Mouse (Mus musculus): ENCODE data around the gene Insc.

Gene Insc

GRCm38 (mm10) chr7:114762660-114763059 lies 19.2 kb downstream of the Insc start:
- DNase-seq (ENCODE audit: low spot score in 2 of 2) = no peak

DNA sequence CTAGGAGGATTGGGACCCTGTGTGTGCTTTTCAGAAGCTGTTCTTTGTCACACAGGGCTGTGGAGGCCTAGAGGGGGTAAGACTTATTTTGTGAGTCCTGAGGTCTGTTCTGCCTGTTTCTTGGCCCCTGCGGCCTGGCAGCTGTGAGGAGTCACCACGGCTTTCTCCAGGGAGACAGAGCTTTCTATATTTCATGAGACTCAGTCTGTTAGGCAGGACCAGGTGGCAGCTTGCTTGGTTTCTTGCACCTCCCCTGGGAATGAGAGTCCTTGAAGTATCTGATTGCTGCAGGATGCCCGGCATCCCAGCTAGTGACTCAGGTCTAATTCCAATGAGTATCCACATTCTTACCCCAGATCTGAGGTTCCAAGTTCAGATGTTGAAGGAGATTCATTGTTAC lies 21.8 kb downstream of the Insc start:
- no peak for DNase-seq (ENCODE audit: low spot score in 2 of 2)

DNA sequence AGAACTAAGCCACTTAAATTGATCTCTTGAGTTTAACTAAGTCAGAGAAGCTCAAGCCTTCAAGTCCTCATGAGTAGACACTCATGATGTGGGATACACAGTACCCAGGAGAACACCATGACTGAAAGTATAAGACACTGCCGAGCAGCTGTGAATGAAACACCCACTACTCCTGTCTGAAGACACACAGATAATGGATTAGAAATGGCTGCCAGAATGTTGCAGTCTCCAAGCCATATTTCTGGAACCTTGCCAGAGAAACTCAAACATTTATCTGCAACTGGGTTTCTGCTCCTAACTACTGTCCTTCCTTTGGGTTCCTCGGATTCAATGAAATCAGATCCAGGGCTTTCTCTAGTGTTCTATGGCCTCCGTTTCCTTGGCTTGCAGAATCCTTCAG lies 23.0 kb downstream of the Insc start:
- no peak for DNase-seq (ENCODE audit: low spot score in 2 of 2)

- no peak for DNase-seq (ENCODE audit: low spot score in 2 of 2)
Observed at GRCm38 (mm10) chr7:114768516-114768915, 25.0 kb downstream of the Insc start.

DNA sequence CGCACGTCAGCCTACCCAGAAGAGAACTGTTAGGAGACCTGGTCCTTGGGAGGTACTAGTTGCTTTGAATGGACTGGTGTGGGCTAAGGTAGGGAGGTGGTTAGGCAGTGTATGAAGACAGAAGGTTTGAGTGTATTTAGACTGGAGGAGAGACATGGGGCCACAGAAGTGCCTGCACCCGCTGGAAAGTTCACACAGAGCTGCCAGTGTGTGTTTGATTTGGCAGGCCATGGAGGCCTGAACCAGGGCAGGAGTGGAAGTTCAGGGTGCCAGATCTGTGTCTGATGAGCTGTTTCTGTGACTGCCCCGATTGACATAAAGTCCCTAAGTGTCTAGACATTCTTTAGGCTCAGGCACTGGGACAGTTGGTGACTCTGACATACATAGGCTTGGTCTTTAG lies 25.5 kb downstream of the Insc start:
- no peak for DNase-seq (ENCODE audit: low spot score in 2 of 2)

- DNase-seq (ENCODE audit: low spot score in 2 of 2) = no peak
Observed at GRCm38 (mm10) chr7:114770586-114770985, 27.1 kb downstream of the Insc start.

DNA sequence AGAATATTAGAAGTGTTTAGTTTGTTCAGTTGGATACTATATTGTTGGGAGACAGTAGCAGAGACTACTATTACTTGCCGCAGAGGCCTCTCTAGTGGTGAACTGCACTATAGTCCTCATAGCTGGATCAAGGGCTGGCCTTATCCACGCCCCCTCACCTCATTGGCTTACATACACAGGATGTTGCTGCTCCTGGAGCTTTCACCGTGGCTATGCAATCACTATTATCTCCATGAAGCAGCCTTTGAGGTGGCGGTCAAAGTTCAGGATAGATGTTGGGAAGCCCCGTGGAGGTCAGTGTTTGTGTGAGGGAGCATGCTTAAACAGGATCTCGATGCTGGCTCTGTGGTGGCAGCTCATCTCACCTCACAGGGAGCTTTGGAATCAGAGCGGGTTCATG lies 28.3 kb downstream of the Insc start:
- DNase-seq (ENCODE audit: low spot score in 2 of 2) = no peak

DNA sequence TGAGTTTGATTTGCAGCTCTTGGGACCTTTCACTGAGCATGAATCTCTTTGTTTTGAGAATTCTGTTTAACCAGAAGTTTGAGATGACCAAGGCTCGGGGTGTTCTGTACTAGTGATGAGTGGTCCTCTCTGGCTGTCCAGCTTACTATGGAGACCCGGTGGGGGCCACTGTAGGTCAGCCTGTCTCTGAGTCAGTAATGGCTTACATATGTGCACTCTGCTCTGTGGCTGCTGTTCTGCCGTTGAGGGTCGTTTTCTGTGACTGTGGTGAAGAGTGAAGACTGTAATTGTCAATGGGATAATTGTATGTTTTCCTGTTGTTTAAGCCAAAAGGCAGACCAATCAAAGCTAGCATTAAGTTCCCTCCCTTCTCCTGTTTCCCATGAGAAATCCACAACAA lies 30.3 kb downstream of the Insc start:
- no peak for DNase-seq (ENCODE audit: low spot score in 2 of 2)

DNA sequence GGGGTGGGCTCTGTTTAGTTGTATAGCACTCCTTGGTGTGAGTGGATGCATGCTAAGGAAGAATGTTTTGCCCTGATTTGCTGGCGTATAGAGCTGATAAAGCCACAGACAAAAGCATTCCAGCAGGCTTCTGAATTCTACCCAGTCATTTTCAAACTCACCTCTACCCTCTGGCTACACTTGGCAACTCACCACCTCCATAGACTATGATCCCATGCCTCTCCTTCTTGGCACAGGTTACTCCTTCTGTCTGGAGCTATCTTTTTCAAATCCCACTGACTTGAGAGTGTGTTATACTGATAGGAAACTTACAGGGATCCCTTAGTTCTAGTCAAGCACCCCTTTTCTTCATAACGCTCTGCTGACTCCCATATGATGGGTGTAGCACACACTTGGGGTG lies 32.4 kb downstream of the Insc start:
- DNase-seq (ENCODE audit: low spot score in 2 of 2) = no peak

DNA sequence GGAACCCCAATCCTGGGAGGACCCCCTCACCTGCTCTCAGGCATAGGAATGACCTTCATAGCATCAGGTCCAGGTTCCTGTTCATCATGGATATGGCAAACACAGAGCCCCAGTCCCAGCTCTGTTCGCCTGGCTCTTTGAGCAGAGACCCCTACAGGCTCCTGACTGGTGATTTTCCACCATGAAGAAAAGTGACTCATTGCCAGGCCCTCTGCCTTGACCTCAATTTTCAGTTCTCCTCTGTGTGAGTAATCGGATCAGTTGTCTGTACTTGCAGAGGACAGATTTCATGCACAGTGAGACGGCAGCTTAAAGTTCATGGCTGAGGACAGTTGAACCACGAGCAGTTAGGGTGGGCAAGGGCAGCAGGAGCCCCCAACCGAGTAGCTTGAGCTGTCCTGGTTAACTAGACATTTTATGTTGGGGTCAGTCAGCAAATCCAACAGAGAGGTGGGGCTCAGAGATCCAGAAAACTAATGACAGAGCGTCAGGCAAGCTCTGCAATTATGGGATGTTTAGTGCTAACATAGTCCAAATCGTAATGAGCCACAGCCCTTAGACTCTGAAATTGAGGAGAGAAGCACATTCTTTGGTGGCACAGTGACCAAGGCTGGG lies 34.8 kb downstream of the Insc start:
- no peak for DNase-seq (ENCODE audit: low spot score in 2 of 2)

GRCm38 (mm10) chr7:114779056-114779660 lies 35.7 kb downstream of the Insc start:
- no peak for DNase-seq (ENCODE audit: low spot score in 2 of 2)

- DNase-seq (ENCODE audit: low spot score in 2 of 2) = no peak
Observed at GRCm38 (mm10) chr7:114783291-114783690, 39.8 kb downstream of the Insc start.

GRCm38 (mm10) chr7:114791087-114791486 lies 47.6 kb downstream of the Insc start:
- DNase-seq (ENCODE audit: low spot score in 2 of 2) = no peak

- no peak for DNase-seq (ENCODE audit: low spot score in 2 of 2)
Observed at GRCm38 (mm10) chr7:114792026-114792425, 48.5 kb downstream of the Insc start.

DNA sequence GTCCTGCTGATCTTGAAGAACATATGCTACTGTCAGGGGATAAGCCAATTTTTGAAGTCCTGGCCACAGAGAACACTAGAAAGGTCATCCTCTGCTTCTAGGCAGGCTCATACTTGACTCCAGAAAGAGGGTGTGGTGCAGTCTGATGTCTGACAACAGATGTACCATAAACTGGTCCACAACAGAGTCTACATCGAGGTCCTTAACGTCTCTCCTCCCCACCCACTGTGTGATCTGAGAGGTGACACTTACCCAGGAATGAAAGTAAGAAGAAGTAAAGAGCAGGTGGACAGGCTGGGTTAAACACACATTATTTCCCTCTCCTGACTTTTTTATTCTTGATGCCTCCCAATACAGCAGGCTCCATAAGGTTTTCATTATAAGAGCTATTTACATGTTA lies 50.9 kb downstream of the Insc start:
- no peak for DNase-seq (ENCODE audit: low spot score in 2 of 2)

GRCm38 (mm10) chr7:114802576-114802975 lies 59.1 kb downstream of the Insc start:
- DNase-seq (ENCODE audit: low spot score in 2 of 2) = no peak

DNA sequence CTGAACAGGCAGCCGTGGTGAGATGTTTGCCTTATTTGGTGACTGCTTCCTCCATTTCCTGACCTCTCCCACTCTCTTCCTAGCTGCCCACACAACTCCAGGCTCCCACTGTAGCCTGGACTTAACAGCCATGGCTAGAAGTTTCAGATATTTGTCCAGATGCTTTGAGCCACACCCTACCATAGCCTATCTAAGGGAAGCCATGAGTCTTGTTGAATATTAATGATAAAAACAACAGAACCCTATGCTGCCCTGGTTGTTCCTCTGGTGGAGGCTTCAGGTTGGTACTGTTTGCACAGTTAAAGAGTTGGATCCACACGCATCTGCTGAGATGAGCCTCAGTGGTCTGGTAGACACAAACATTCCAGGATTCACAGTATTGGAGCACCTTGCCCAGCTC lies 61.8 kb downstream of the Insc start:
- no peak for DNase-seq (ENCODE audit: low spot score in 2 of 2)

- no peak for DNase-seq (ENCODE audit: low spot score in 2 of 2)
Observed at GRCm38 (mm10) chr7:114807343-114807742, 63.8 kb downstream of the Insc start.

GRCm38 (mm10) chr7:114808341-114808740 lies 64.8 kb downstream of the Insc start:
- DNase-seq (ENCODE audit: low spot score in 2 of 2) = no peak

DNA sequence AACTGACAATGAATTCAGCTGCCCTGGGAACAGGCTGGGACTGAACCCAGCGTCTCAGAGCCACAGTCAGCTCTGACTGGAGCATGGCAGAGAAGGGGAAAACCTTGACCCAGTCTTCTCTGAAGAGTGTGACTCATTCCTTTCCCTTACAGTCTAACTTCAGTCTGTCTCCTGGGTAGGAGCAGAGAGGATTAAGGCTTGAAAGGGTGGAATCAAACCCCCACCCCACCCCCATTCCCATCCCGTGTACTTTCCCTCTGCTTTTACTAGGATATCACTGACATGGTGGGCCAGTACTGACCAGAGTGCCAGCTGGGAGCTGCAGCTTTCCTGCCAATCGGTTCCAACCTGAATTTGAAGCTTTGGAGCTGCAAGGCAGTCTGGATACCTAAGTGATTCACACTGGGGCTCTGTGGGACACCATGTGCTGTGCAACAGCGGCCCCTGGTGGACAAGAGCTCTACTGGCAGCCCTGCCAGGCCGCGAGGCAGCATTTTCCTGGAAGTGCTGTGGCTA lies 73.9 kb downstream of the Insc start:
- DNase-seq (ENCODE audit: low spot score in 2 of 2) = peak; percentile 69 to 86

DNA sequence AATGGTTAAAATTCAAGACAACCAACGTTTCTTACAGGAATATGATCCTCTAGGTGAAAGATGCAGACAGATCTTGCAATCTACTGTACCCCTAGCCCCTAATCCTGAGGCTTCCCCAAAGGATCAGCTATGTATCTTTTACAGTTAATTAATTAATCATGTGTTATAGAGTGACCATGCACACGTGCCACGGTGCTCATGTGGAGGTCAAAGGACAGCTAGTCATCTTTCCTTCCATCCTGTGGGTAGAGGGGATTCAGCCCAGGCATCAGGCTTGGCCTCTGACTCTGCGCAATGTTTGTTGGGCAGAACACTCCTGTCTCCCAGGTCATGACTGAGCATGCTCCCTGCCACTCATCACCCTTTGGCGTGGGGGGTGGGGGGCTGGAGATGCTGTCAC lies 74.4 kb downstream of the Insc start:
- DNase-seq (ENCODE audit: low spot score in 2 of 2) = no peak

DNA sequence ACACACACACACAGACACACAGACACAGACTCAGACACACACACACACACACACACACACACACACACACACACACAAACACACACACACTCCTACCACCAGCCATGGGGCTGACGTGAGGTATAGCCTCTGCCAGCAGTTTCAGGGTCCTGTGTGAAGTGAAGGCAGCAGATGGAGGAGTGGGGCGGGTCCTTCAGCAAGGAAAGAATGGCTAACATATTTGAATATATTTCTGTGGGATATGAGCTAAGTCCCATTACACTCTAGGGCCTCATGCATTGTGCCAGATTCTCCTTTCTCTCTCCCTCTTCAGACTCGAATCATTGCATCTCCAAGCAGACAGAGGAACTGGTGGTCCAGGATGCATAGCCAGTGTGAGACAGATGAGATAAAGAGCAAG lies 74.9 kb downstream of the Insc start:
- DNase-seq (ENCODE audit: low spot score in 2 of 2) = no peak

DNA sequence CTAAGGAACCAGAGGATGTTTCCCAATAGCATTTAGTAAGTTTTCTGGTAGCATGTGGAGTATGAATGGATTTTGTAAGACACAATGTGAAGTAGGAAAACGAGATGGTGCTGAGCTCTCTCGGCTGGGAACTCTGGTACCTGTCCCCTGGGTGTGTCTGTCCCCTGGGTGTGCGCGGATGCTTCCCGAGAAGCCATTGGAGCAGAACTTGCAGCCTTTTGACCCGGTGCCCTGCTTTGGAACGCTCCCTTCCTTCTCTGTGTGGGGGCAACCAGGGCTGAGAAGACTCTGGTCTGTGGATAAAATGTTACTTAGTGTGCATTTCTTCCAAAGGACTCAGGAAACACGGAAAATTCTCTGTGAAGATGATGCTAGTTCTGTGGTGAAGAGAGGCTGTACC lies 75.3 kb downstream of the Insc start:
- DNase-seq (ENCODE audit: low spot score in 2 of 2) = no peak

DNA sequence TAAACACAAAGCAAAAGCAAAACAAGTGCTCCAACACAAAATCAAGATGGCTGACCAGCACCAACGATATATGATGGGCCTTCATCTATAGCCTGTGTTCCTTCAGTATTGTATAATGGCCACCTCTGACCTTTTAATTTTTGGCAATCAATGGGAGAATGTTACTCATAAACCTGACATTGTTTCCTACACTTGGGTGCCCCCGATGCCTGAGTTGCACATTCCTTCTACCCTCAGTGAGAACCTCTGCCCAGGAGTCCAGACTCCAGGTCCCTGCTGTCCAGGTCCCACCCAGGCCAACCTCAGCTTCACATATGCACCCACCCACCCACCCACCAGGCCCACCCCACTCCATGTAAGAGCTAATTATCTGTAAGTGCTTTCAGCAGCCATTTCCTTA lies 79.2 kb downstream of the Insc start:
- no peak for DNase-seq (ENCODE audit: low spot score in 2 of 2)

All from urinary bladder, postnatal 4 days (tissue).